Mouse (Mus musculus) erythroblast, adult 5-6 weeks (primary cell): ENCODE data around the gene Gm10295. TPM values are rescaled to one million over a fixed set of nuclear protein-coding genes. Genes with fewer than 3 reads are reported as not detected.

ENCODE experiments used
- ATAC-seq: replicated peaks from 2 replicates; pipeline ENCODE4 v1.8.0; 2016; ENCODE audit warnings: moderate number of reproducible peaks, mild to moderate bottlenecking, moderate TSS enrichment, inconsistent platforms; ENCODE audit not compliant: poor library complexity, low FRiP score, severe bottlenecking
- total RNA-seq, 2 experiments: library from RNA; stranded (forward) in 1 of 2; stranded (reverse) in 1 of 2; fragments of 150-400 nt in 1 of 2; fragments of 200-764, 138-1000 nt in 1 of 2; gene quantifications; 2 replicates each; pipeline versions ENCODE4 v1.2.3 to v1.2.4; 2015 to 2017; ENCODE audit warnings: low replicate concordance in 2 of 2

The Gm10295 gene
- total RNA-seq, 2 experiments from 2014 or later = 0.43 TPM; not detected in 1

GRCm38 (mm10) chr7:71368543-71369181 lies 17.4 kb upstream of the Gm10295 start:
- ATAC-seq = no peak

GRCm38 (mm10) chr7:71355596-71355995 lies 4.3 kb upstream of the Gm10295 start:
- ATAC-seq = no peak

GRCm38 (mm10) chr7:71348922-71349321 lies 2.4 kb downstream of the Gm10295 start:
- no peak for ATAC-seq

GRCm38 (mm10) chr7:71324919-71325583 lies 26.2 kb downstream of the Gm10295 start:
- no peak for ATAC-seq

GRCm38 (mm10) chr7:71313148-71313765 lies 38.0 kb downstream of the Gm10295 start:
- ATAC-seq = no peak

- ATAC-seq = no peak
Observed at GRCm38 (mm10) chr7:71312375-71312774, 38.9 kb downstream of the Gm10295 start.

- no peak for ATAC-seq
Observed at GRCm38 (mm10) chr7:71311411-71311810, 39.9 kb downstream of the Gm10295 start.

- ATAC-seq = no peak
Observed at GRCm38 (mm10) chr7:71308051-71308450, 43.2 kb downstream of the Gm10295 start.

- ATAC-seq = no peak
Observed at GRCm38 (mm10) chr7:71302714-71303113, 48.6 kb downstream of the Gm10295 start.
